Mouse (Mus musculus): ENCODE results near the gene Syn2.

DNA sequence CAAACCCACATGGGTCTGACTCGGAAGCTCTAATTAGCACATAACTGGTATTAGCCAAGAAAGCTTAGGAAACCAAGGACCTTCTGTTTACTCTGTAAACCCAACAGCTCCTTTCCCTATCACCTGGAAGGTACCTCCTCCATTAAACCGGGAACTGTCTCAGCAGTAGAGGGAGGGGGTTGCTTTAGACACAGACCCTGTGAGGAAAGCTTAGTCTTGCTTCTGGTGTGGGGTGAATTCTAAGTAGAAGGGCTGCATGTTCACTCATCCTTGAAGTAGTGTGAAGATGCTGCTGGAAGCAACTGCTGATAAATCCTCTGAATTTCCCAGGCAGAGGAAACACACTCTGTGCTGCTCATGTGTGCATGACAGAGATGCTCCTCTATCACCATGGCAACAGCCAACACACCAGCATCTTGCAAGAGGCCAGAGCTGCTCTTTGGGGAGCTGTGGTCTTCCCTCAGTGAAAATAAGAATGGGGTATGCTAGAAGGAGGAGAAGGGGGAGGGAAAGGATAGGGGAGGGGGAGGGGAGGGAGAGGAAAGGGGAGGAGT, 8.4 kb upstream of the Syn2 start:
- no peak for TF ChIP-seq CTCF (IDR thresholded peaks at IDR 0.05; ENCODE audit: borderline replicate concordance, extremely low read depth, insufficient read depth, insufficient read length)
- TF ChIP-seq POLR2A (IDR thresholded peaks at IDR 0.05; ENCODE audit: borderline replicate concordance, extremely low read depth, insufficient read depth, insufficient read length, poor library complexity, severe bottlenecking), result no peak
